Mouse (Mus musculus) neural tube, embryonic 12.5 days (tissue): ENCODE data around the gene Pla2g16. TPM values are rescaled to one million over a fixed set of nuclear protein-coding genes. Genes with fewer than 3 reads are reported as not detected.

ENCODE experiments used
- ATAC-seq: fragments of 200-750 bp; cut with Nextera tagmentation; 2 replicates; pipeline ENCODE4 v1.8.0; 2017; ENCODE audit warnings: low read depth, mild to moderate bottlenecking, moderate TSS enrichment, moderate library complexity; ENCODE audit not compliant: low FRiP score
- H3K27ac ChIP-seq: fragments of 300-500 bp; sonication (generic); 2 replicates; pipeline ENCODE4 v1.5.1; 2016
- H3K27me3 ChIP-seq: fragments of 300-500 bp; sonication (generic); replicated peaks from 2 replicates; pipeline ENCODE4 v1.6.1; 2016; ENCODE audit warnings: mild to moderate bottlenecking
- H3K36me3 ChIP-seq: fragments of 300-500 bp; sonication (generic); 2 replicates; pipeline ENCODE4 v1.6.1; 2016; ENCODE audit warnings: mild to moderate bottlenecking
- H3K4me1 ChIP-seq: fragments of 300-500 bp; sonication (generic); 2 replicates; pipeline ENCODE4 v1.6.1; 2016
- H3K4me2 ChIP-seq: fragments of 300-500 bp; sonication (generic); replicated peaks from 2 replicates; pipeline ENCODE4 v1.6.1; 2016; ENCODE audit warnings: mild to moderate bottlenecking
- H3K4me3 ChIP-seq: fragments of 300-500 bp; sonication (generic); 2 replicates; pipeline ENCODE4 v1.5.1; 2016
- H3K9ac ChIP-seq: fragments of 300-500 bp; sonication (generic); 2 replicates; pipeline ENCODE4 v1.6.1; 2016; ENCODE audit warnings: mild to moderate bottlenecking
- H3K9me3 ChIP-seq: fragments of 300-500 bp; sonication (generic); 2 replicates; pipeline ENCODE4 v1.6.1; 2016; ENCODE audit warnings: mild to moderate bottlenecking
- WGBS: fragments of 180-500 bp; shearing (Covaris S2); methylation state at CpG from one replicate; pipeline ENCODE4 v1.1.7; 2016; 5-methylcytosine and 5-hydroxymethylcytosine counted together
- polyA plus RNA-seq: library from polyadenylated mRNA; unstranded; fragments of >200 nt; fragmentation: Nextera tagmentation; extraction: Ambion mirVana; gene quantifications from 2 replicates; pipeline ENCODE4 v1.2.1, GENCODE M21; 2016

Pla2g16 gene
- polyA plus RNA-seq, 1 experiment from 2014 or later = 3.5 TPM

DNA sequence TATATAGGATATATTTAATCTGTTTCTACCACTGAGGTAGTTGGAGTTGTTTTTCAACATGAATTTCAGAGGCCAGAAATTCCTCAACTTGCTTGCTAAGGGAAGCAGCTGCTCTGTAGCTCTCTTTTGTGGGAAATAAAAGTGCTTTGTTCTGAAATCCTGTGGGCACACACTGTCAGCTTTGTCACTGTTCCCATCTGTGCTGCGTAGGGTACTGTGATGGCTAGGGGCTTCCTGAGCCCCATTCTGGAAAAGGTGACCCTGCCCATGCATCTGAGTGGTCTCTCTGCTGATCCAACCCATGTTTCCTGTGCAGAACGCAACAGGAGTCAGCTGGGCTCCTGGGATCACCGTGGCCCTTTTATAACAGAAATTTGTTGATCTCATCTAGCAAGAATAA, 9.6 kb downstream of the Pla2g16 start:
- no peaks in the 10 kb centered on the region for H3K9me3 ChIP-seq
- no peaks in the 10 kb centered on the region for H3K27me3 ChIP-seq
- H3K36me3 ChIP-seq = no peaks in the 10 kb centered on the region
- no peak overlapping the region for H3K4me3 ChIP-seq
- 66% methylated on average over 3 of the region's 3 CpGs for WGBS
- 0 out of 2 replicates have a peak, but pooled peaks cover 3% of the 10 kb centered on the region for H3K4me1 ChIP-seq
- no peak for ATAC-seq
- H3K4me2 ChIP-seq = no peak overlapping the region
- H3K27ac ChIP-seq = no peak overlapping the region
- H3K9ac ChIP-seq = no peak overlapping the region

DNA sequence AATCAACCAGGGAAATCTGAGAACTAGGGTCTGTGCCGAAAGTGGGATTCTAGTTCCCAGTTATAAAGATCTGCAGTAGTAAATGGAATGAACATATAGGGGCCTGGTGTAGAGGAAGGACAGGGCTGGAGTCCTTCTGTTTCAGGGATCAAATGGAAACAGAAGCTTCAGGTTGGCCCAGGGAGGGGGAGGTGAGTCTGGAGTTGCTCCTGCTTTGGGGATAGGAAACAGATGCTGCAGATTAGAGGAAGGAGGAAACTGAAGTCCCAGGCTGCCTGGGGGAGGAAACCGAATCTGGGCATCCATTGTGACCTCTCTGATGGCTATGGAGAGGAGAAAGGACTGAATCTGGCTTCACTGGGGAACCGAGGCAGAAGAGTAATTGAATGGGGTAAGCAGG, 11.1 kb downstream of the Pla2g16 start:
- Histone ChIP-seq H3K27me3 (no peaks in the 10 kb centered on the region), H3K27ac (no peak overlapping the region), H3K9me3 (no peaks in the 10 kb centered on the region), H3K4me1 (0 out of 2 replicates have a peak, but pooled peaks cover 3% of the 10 kb centered on the region), H3K36me3 (no peaks in the 10 kb centered on the region), H3K4me2 (no peak overlapping the region), H3K4me3 (no peak overlapping the region), H3K9ac (no peak overlapping the region)
- WGBS = 49% methylated on average over 3 of the region's 3 CpGs
- no peak for ATAC-seq

DNA sequence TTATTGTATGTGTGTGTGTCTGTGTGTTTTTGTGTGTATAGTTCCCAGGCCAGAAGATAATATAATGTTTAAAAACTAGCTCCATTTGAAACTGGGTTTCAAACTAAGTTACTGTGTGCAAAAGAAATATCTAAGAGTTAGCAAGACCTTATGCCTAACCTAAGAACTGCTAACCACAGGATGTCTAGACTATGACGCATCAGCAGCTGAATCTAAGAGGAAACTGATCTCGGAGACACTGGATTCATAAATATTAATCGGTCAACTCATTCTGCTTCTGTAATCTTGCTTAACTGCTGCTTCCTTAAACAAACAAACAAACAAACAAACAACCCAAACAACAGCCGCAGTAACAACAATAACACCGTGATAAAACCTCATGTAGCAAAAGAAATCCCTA, 12.4 kb downstream of the Pla2g16 start:
- no peak overlapping the region for H3K4me3 ChIP-seq
- no peak overlapping the region for H3K4me2 ChIP-seq
- 93% methylated on average over 5 of the region's 5 CpGs for WGBS
- H3K27ac ChIP-seq = no peak overlapping the region
- H3K9ac ChIP-seq = no peak overlapping the region
- H3K27me3 ChIP-seq = no peaks in the 10 kb centered on the region
- ATAC-seq = no peak
- 0 out of 2 replicates have a peak, but pooled peaks cover 3% of the 10 kb centered on the region for H3K4me1 ChIP-seq
- H3K36me3 ChIP-seq = no peaks in the 10 kb centered on the region
- H3K9me3 ChIP-seq = no peaks in the 10 kb centered on the region

DNA sequence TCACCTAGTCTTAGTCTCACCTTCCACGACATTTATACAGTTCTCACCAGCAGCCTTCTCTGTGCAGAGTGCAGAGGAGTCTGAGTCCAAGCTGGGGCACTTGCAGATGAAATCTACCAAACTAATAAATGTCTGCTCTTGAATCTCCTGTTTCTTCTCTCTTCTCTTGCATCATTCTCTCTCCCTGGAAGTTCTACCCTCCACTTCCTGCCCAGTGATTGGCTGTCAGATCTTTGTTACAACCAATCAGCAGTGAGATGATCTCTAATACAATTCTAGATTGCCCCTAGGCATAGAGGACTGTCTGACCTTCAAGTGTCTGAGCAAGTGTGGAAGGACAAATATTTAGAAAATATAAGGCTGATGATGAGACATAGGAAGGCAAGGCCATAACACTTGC, 18.9 kb downstream of the Pla2g16 start:
- no peak overlapping the region for H3K4me3 ChIP-seq
- H3K9ac ChIP-seq = no peak overlapping the region
- no peaks in the 10 kb centered on the region for H3K36me3 ChIP-seq
- no peak overlapping the region for H3K4me2 ChIP-seq
- 92% methylated on average over 1 of the region's 1 CpGs for WGBS
- ATAC-seq = no peak
- no peaks in the 10 kb centered on the region for H3K9me3 ChIP-seq
- no peak overlapping the region for H3K27ac ChIP-seq
- H3K27me3 ChIP-seq = no peaks in the 10 kb centered on the region
- H3K4me1 ChIP-seq = no peaks in the 10 kb centered on the region

DNA sequence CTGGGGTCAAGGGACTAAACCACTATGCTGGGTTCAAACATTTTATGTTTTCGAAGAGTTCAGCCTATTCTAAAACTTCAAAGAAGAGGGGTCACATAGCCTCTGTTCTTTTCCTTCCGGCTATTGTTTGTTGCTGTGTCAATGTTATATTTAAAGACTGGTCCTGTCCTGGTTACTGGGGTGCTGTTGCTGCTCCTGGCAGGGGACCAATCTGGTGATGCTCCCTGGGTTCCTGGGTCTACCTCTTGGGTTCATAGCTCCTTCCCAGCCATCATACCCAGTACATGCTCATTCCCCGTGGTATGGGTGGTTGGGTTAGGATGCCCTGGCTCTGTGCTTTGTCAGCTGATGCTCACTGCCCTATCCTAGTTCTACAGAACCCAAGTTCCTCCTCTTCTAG, 20.5 kb downstream of the Pla2g16 start:
- H3K36me3 ChIP-seq = no peaks in the 10 kb centered on the region
- H3K27me3 ChIP-seq = no peaks in the 10 kb centered on the region
- WGBS = 84% methylated on average over 3 of the region's 3 CpGs
- no peaks in the 10 kb centered on the region for H3K4me1 ChIP-seq
- H3K9me3 ChIP-seq = no peaks in the 10 kb centered on the region
- no peak overlapping the region for H3K9ac ChIP-seq
- H3K27ac ChIP-seq = no peak overlapping the region
- no peak overlapping the region for H3K4me3 ChIP-seq
- H3K4me2 ChIP-seq = no peak overlapping the region
- ATAC-seq = no peak

DNA sequence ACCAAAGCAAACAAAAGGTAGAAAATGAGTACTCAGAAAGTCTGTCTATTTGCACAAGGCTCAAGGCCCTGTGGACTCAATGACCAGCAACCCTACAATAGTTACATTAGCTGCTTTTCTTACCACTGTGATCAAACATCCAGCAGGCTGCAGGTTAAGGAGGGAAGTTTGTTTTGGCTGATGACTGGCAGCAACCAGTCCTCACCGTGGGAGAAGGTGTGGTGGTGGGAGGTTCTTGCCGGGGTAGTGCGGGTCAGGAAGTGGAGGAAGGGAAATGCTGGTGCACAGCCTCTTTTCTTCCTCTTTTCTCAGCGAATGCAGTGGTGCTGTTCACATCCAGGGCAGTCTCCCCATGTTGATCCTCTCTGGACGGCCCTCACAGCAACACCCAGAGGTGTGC, 23.8 kb downstream of the Pla2g16 start:
- Histone ChIP-seq H3K9me3 (no peaks in the 10 kb centered on the region), H3K27me3 (no peaks in the 10 kb centered on the region), H3K36me3 (no peaks in the 10 kb centered on the region), H3K27ac (no peak overlapping the region), H3K4me3 (no peak overlapping the region), H3K4me1 (no peaks in the 10 kb centered on the region), H3K9ac (no peak overlapping the region), H3K4me2 (no peak overlapping the region)
- 80% methylated on average over 5 of the region's 5 CpGs for WGBS
- ATAC-seq = no peak

DNA sequence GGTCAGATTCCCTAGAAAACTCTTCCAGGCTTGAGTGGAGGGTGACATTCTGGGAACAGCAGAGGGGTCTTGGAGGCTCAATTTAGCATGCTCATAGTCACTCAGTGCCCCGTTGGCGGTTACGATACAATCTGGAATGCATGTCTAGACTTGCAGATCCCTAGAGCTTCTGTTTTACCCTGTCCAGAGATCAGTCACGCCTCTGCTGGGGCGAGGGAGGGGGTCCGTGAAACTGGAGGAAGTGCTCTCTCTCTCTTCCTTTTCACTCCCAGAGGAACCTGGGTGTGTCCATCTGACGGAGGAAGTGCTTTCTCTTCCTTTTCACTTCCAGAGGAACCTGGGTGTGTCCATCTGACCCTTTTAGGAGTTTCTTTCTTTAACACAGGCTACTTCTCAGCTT, 25.8 kb downstream of the Pla2g16 start:
- no peaks in the 10 kb centered on the region for H3K36me3 ChIP-seq
- H3K27me3 ChIP-seq = no peaks in the 10 kb centered on the region
- no peak overlapping the region for H3K4me3 ChIP-seq
- H3K9ac ChIP-seq = no peak overlapping the region
- no peaks in the 10 kb centered on the region for H3K9me3 ChIP-seq
- no peaks in the 10 kb centered on the region for H3K4me1 ChIP-seq
- H3K4me2 ChIP-seq = no peak overlapping the region
- H3K27ac ChIP-seq = no peak overlapping the region
- WGBS = 74% methylated on average over 7 of the region's 7 CpGs
- no peak for ATAC-seq

DNA sequence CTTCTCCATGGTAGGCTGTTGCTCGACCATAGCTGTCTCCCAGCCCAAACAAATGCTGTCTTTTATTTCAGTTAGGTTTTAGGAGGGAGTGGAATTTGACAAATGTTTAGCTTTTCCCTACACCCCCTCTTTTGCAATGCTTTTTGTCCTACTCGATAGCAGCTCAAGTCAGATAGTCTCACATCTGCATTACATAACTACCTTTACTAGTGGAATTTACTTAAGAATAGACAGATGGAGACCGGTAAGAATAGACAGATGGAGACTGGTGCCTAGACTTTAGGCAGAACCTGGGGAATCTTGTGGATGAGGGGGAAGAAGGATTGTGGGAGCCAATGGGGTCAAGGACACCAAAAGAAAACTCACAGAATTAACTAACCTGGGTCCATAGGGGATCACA, 26.3 kb downstream of the Pla2g16 start:
- ATAC-seq = no peak
- Histone ChIP-seq H3K27me3 (no peaks in the 10 kb centered on the region), H3K27ac (no peak overlapping the region), H3K9ac (no peak overlapping the region), H3K9me3 (no peaks in the 10 kb centered on the region), H3K4me1 (no peaks in the 10 kb centered on the region), H3K4me3 (no peak overlapping the region), H3K4me2 (no peak overlapping the region), H3K36me3 (no peaks in the 10 kb centered on the region)
- 82% methylated on average over 3 of the region's 3 CpGs for WGBS

DNA sequence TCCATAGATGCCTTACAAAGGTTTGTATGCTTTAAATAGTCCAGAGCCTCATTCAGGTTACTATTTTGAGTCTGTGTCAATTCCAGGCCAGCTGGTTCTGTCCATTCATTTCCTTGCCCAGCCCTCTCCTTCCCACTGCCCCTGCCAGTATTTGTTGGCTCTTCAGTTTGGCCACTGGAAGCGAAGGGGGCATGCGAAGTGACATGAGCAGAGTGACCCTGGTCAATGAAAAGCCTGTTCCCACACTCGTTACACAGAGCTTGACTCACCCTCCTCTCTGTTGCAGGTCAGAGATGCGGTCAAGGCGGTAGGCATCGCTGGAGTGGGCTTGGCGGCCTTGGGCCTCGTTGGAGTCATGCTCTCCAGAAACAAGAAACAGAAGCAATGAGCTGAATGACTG, 28.0 kb downstream of the Pla2g16 start:
- H3K36me3 ChIP-seq = no peaks in the 10 kb centered on the region

DNA sequence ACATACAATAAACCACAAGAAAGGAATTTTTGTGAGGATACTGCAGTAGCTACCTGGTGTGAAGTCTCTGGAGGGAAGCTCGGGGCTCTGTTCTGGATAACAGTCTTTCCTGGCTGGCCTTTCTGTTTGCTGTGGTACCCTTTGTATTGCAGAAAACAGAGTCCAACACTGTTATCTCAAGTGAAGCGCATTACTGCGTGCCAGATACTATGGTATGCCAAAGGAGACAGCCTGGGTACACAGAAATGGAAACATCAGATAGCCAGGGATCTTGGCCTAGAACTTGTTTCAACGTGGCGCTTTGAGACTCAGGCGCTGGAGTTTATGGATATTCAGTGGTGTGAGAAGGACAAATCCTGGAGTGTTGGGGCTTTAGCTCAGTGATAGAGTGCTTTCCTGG, 28.5 kb downstream of the Pla2g16 start:
- H3K4me3 ChIP-seq = no peak overlapping the region
- no peaks in the 10 kb centered on the region for H3K27me3 ChIP-seq
- H3K9me3 ChIP-seq = no peaks in the 10 kb centered on the region
- ATAC-seq = no peak
- WGBS = 94% methylated on average over 6 of the region's 6 CpGs
- H3K36me3 ChIP-seq = no peaks in the 10 kb centered on the region
- no peak overlapping the region for H3K9ac ChIP-seq
- no peak overlapping the region for H3K4me2 ChIP-seq
- H3K27ac ChIP-seq = no peak overlapping the region
- no peaks in the 10 kb centered on the region for H3K4me1 ChIP-seq

More for the DNA sequence above, 28.0 kb downstream of the Pla2g16 start:
- no peaks in the 10 kb centered on the region for H3K27me3 ChIP-seq
- no peak for ATAC-seq
- 90% methylated on average over 8 of the region's 8 CpGs for WGBS
- no peak overlapping the region for H3K4me2 ChIP-seq
- no peaks in the 10 kb centered on the region for H3K9me3 ChIP-seq
- no peak overlapping the region for H3K9ac ChIP-seq
- no peak overlapping the region for H3K4me3 ChIP-seq
- no peaks in the 10 kb centered on the region for H3K4me1 ChIP-seq
- H3K27ac ChIP-seq = no peak overlapping the region

DNA sequence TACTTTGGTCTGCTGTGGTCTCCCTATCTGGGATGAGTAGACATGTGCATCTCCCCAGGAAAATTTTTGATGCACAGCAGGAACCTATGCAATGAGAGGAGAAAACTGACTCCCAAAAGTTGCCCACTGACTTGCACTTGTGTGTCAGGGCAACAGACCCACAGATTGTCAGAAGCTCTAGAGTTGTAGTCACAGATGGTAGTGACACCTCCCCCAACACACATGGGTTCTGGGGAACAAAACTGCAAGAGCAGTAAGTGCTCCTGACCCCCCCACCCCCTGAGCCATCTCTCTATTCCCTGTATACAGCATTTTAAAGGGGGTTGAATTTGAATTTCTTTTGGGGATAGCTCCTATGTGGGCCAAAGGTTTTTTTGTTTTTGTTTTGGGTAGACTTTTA, 33.5 kb downstream of the Pla2g16 start:
- Histone ChIP-seq H3K9me3 (no peaks in the 10 kb centered on the region), H3K4me1 (no peaks in the 10 kb centered on the region), H3K27ac (no peak overlapping the region), H3K4me2 (no peak overlapping the region), H3K4me3 (no peak overlapping the region), H3K27me3 (no peaks in the 10 kb centered on the region), H3K9ac (no peak overlapping the region), H3K36me3 (no peaks in the 10 kb centered on the region)
- no peak for ATAC-seq

DNA sequence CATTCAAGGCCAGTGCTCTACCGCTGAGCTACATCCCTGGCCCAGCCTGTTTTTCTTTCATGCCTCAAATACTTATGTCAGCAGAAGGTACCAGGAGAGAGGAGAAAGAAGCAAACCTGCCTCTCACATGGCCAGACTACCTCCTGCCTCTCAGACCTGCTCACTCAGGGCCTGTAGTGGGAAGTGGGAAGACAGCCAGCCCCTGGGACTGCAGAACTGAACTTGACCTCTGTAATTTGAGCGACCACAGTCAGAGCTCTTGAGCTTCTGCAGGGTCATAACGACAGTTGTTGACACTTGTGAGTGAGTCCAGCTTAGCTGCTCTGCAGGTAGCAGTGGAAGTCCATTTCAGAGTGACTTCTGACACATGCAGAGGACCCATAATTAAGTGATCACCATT, 34.8 kb downstream of the Pla2g16 start:
- 65% methylated on average over 3 of the region's 3 CpGs for WGBS
- H3K36me3 ChIP-seq = no peaks in the 10 kb centered on the region
- no peak overlapping the region for H3K27ac ChIP-seq
- ATAC-seq = no peak
- no peak overlapping the region for H3K4me2 ChIP-seq
- no peak overlapping the region for H3K4me3 ChIP-seq
- H3K27me3 ChIP-seq = no peaks in the 10 kb centered on the region
- H3K4me1 ChIP-seq = no peaks in the 10 kb centered on the region
- no peaks in the 10 kb centered on the region for H3K9me3 ChIP-seq
- H3K9ac ChIP-seq = no peak overlapping the region

DNA sequence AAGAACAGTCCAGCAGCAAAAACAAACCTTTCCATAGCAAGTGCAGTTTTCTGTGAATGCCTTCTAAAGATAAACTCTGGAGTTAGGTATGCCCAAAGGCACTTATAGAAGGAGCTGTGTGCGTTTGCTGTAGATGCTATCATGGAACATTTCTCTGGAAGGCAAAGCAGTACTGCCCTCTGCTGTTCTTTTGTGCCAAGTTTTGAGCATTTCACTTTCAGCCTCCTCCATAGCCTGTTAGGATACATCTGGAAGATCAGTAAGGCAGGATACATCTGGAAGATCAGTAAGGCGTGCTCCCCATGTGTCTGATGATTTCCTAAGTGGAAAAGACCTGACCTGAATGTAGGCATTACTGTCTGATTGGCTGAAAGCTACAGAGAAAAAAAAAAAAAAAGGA, 38.3 kb downstream of the Pla2g16 start:
- no peaks in the 10 kb centered on the region for H3K27me3 ChIP-seq
- no peaks in the 10 kb centered on the region for H3K4me1 ChIP-seq
- WGBS = 27% methylated on average over 2 of the region's 2 CpGs
- H3K9me3 ChIP-seq = no peaks in the 10 kb centered on the region
- no peak for ATAC-seq
- no peak overlapping the region for H3K9ac ChIP-seq
- H3K4me3 ChIP-seq = no peak overlapping the region
- no peaks in the 10 kb centered on the region for H3K36me3 ChIP-seq
- no peak overlapping the region for H3K27ac ChIP-seq
- H3K4me2 ChIP-seq = no peak overlapping the region

DNA sequence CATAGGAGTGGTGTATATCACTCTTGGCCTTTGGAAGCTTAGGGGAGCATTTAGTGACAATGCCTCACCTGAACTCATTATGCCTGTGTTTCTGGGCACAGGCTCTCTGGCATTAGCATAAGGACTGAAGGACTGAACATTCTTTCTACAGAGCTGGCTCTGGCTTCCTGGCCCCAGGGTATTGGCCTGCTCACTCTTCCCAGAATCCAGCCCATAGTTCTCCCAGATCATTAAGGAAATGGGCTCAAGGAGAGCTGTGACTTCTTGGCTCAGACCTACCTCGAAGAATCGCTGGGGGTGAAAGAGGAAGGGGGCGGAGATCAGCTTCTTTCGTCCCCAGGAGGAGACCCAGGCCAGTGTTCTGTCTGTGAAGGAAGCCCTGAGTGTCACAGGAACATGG, 41.2 kb downstream of the Pla2g16 start:
- ATAC-seq = no peak
- no peaks in the 10 kb centered on the region for H3K27me3 ChIP-seq
- no peak overlapping the region for H3K27ac ChIP-seq
- H3K4me1 ChIP-seq = no peaks in the 10 kb centered on the region
- no peak overlapping the region for H3K9ac ChIP-seq
- H3K4me2 ChIP-seq = no peak overlapping the region
- no peaks in the 10 kb centered on the region for H3K9me3 ChIP-seq
- WGBS = 65% methylated on average over 4 of the region's 4 CpGs
- H3K4me3 ChIP-seq = no peak overlapping the region
- H3K36me3 ChIP-seq = no peaks in the 10 kb centered on the region
